Mouse (Mus musculus): ENCODE measurements around the gene Gan. TPM values are rescaled to one million over a fixed set of nuclear protein-coding genes. Genes with fewer than 3 reads are reported as not detected.

Gene Gan
- 0.94 and 1.1 TPM in 2 replicates for polyA plus RNA-seq (2021; fragmentation: Nextera tagmentation)
- long read RNA-seq, experiment 1, partial matches to known transcripts = 1 of 8 reads
- long read RNA-seq, experiment 1, other reads (novel, unspliced or antisense) = 6 of 8 reads
- long read RNA-seq, experiment 2, partial matches to known transcripts = 0 of 8 reads
- long read RNA-seq, experiment 2, other reads (novel, unspliced or antisense) = 8 of 8 reads

GRCm38 (mm10) chr8:117158135-117158761 lies at the start of gene Gan:
Gan (plus strand) TSS chr8:117158135.

GRCm38 (mm10) chr8:117257029-117257820 lies 99.3 kb downstream of the Gan start, which contains the start of gene Cmip:
Cmip (plus strand) TSS chr8:117257064.

Other genes with a start within 250 kb of the Gan start
- 50.3 and 64.3 TPM in 2 replicates for gene Cmc2, start 236.7 kb upstream of the Gan start, polyA plus RNA-seq (2021; fragmentation: Nextera tagmentation)
- 0.38 and 0.51 TPM in 2 replicates for gene Cenpn, start 236.4 kb upstream of the Gan start, polyA plus RNA-seq (2021; fragmentation: Nextera tagmentation)
- gene Atmin, start 214.7 kb upstream of the Gan start, polyA plus RNA-seq (2021; fragmentation: Nextera tagmentation) = 6.5 and 10.7 TPM in 2 replicates
- 3.1 and 5.6 TPM in 2 replicates for gene 1700030J22Rik, start 179.2 kb upstream of the Gan start, polyA plus RNA-seq (2021; fragmentation: Nextera tagmentation)
- gene Gcsh, start 164.6 kb upstream of the Gan start, polyA plus RNA-seq (2021; fragmentation: Nextera tagmentation) = 117 and 129 TPM in 2 replicates
- 0.04 and 0.12 TPM in 2 replicates for gene Pkd1l2, start 75.7 kb upstream of the Gan start, polyA plus RNA-seq (2021; fragmentation: Nextera tagmentation)
- not detected in 2 replicates for gene Bco1, start 62.3 kb upstream of the Gan start, polyA plus RNA-seq (2021; fragmentation: Nextera tagmentation)
- 85.6 and 91.0 TPM in 2 replicates for gene Cmip, start 98.9 kb downstream of the Gan start, polyA plus RNA-seq (2021; fragmentation: Nextera tagmentation)

Measured in left cerebral cortex, adult 6 months (tissue).